Mouse (Mus musculus) embryo, embryonic 11.5 days (tissue): ENCODE data around the gene Borcs6.
A peak's percentile ranks its signal among the peaks of the same experiment; 100 is the strongest.

Experiments
- DNase-seq: peaks from one replicate; pipeline ENCODE4 v3.0.0-alpha.2; 2012; ENCODE audit warnings: low read depth, low spot score

Borcs6 gene

DNA sequence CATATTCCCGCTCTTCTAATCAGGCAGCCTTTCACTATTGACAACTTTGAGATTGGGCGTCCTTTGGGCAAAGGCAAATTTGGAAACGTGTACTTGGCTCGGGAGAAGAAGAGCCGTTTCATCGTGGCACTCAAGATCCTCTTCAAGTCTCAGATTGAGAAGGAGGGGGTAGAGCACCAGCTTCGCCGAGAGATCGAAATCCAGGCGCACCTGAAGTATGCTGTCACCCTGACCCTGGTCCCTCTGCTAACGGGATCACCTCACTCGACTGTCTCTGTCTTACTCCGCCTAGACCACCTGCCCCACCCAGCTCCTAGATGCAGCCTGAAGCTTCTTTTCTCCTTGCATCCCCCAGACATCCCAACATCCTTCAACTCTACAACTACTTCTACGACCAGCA lies 11.4 kb upstream of the Borcs6 start:
- DNase-seq: no peak

DNA sequence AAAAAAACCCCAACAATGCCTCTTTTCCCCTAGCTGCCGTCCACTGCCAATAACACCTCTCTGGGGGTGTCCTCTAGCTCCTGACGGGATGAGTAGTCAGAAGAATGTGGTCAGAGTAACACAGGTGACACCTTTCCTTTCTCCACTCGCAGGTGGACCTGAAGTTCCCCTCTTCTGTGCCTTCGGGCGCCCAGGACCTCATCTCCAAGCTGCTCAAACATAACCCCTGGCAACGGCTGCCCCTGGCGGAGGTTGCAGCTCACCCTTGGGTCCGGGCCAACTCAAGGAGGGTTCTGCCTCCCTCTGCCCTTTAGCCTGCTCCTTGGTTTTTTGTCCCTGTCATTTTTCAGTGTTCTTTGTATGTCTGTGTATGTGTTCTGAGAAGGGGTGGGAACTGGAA lies 8.8 kb upstream of the Borcs6 start:
- no peak for DNase-seq

DNA sequence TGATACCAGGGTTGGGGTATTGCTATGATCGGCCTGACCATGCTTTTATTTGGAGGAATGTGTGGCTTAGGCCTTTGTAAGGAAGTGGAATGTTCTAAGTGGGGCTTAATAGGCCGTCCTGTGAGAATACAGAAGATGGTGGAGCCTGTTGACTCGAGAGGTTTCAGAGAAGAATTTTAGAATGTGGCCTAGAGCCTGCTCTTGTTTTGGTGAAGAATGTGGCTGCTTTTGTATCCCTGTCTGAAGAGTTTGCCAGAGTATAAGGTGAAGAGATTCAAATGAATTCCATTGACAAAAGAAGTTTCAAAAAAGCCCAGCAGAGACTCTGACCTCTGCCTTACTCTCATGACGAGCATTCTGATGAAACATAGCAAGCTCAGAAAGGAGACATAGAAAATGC lies 7.7 kb upstream of the Borcs6 start:
- no peak for DNase-seq

DNA sequence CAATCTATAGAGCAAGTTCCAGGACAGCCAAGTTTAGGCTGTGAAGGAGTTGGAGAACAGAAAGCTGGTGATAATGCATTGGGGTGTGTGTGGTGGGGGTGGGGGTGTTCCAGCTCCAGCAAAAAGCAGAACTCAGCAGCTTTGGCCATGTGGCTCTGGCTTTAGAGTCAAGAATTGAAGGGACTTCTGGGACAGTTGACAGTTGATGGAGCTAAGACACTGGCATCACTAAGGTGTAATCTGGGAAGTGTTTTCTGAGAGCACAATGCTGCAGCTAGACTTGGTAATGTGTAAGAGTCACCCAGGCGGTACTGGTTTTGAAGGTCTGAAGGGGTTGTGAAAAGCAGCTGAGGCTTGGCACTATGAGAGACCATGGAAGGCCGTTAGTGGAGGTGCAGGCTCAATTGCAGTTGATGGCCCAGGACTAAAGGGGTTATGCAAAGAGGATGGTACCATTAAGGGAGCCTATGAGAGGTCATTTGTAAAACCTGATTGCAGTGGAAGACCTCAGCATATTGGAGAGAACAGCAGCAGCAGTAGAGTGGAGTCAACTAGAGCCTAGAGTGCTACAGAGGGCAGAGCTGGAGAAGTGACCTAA lies 6.6 kb upstream of the Borcs6 start:
- no peak for DNase-seq

DNA sequence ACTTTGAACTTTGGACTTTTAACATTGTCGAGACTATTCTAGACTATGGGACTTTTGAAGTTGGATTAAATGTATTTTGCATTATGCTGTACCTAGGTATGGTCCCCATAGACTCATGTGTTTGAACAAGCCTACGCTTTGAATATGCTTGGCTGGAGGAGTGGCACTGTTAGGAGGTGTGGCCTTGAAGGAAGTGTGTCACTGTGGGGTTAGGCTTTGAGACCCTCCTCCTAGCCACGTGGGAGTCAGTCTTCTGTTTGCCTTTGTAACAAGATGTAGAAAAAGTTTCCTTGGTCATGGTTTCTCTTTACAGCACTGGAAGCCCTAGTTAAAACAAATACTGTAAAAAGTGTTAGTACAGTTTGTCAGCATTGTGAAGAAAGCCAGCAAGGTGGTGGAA lies 5.7 kb upstream of the Borcs6 start:
- DNase-seq: no peak

DNA sequence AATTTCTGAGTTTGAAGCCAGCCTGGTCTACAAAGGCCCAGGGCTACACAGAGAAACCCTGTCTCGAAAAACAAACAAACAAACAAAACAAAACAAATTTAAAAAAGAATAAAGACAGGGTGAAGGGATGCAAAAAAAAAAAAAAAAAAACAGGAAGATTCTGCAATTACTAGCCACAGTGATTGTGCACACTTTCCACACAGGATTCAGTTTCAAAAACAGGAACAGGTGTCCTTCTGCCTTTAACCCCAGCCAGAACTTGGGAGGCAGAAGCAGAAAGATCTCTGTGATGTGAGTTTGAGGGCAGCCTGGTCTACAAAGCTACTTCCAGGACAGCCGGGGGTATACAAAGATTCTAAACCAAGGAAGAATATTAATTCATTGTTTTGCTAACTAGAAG lies 1.3 kb upstream of the Borcs6 start:
- no peak for DNase-seq

DNA sequence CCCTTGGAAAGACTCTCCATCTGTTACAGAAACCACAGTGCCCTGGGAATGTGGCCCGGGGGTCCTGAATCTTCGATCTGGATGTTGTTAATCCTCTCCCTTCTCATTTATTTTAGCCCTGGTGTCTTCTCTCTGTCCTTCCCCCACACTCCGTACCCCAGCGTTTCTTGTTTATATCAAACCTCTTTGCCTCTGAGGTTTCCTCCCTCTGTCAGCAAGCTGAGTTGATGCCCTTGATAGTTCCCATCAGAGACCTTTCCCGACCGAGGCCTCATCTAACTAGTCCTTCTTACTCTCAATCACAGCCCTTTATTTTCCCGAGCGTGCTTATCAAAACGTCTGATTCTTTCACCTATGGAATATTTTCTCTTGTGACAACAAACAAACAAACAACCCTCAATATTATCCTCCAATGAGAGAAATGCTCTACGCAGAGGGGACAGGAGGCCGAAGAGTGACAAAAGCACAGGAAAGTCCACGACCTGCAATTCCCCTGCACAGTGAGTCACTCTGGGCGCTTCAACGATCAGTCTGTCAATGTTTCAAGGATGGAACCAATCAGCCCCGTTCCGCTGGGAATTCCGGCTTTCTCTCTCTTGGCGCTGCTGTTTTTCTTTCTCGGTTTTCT lies 674 bp upstream of the Borcs6 start:
- DNase-seq: no peak

DNA sequence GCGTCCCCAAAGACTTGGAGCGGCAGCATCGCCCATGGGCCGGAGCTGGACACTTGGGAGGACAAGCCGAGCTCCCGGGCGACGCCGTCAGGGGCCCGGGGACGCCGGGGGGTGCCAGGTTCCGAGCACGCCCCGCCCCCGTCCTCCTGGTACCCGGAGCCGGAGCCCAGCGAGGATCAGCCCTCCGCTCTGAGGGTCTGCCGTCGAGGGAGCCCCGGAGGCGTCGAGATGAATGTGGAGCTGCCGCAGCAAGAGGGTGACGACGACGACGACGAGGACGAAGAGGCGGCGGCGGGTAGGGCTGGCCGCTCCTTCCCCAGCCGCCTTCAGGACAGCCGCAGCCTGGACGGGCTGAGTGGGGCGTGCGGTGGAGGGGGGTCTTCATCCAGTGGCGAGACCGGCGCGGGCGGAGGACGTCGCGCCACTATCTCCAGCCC lies 476 bp downstream of the Borcs6 start:
- DNase-seq: no peak

DNA sequence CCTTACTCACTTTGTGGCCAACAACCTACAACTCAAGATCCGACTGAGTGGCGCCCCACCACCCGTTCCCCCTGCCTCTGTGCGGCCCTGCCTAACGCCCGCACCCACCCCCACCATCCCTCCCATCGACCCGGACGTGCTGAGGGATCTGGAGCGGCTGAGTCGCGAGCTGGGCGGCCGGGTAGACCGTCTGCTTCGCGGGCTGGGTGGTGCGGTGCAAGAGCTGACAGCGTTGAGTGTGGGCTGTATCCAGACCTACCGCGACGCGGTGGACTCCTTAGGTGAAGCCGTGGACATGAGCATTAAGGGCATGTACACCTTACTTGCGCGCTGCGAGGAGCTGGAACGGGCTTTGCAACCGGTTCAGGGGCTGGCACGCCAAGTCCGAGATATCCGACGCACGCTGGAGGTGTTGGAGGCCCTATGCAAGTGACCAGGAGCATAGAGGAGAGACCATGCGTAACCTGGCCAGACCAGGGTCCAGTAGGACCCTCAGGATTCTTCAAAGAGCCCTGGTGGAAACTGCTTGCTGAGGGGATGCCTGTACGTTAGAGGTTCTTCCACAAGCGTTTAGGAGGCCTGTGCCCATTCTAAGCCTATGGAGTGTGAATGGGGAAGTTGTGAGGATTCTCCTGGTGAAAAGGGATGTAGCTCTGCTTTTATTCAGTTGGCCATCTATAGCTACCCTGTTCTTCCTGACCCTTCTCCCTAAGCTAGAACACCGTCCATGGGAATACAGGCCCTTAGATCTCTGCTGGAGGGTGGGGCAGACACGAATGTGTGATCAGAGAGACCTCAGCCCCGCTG lies 1.1 kb downstream of the Borcs6 start:
- DNase-seq: no peak

DNA sequence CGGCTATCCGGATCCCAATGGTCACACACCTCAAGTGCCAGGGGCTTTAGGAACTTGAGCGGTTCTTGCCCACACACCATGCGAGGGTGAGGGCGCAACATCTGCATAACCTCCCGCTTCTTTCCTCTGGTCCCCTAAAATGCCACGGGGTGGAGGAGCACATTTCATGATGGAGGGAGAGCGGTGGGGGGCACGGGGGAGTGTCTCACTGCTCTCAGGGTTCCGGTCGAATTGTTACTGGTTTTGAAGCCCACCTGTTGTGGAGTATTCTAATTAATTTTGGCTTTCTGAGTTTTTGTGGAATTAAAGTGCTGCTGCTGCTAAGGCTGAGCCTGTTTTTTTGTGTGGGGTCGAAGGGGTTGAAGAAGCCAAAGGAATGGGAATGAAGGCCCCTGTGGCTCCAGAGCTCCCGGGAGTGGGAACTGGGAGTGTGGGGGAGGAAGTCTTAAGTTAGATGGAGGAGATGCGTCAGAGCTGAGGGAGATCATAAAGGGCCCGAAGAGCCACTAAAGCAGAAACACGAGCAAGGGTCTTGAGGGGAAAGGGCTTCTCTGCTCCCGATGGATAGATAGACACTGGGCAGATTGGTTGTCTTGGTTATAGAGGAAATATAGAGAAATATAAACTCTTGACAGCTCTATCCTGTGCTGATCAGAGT lies 1.9 kb downstream of the Borcs6 start:
- DNase-seq: no peak

DNA sequence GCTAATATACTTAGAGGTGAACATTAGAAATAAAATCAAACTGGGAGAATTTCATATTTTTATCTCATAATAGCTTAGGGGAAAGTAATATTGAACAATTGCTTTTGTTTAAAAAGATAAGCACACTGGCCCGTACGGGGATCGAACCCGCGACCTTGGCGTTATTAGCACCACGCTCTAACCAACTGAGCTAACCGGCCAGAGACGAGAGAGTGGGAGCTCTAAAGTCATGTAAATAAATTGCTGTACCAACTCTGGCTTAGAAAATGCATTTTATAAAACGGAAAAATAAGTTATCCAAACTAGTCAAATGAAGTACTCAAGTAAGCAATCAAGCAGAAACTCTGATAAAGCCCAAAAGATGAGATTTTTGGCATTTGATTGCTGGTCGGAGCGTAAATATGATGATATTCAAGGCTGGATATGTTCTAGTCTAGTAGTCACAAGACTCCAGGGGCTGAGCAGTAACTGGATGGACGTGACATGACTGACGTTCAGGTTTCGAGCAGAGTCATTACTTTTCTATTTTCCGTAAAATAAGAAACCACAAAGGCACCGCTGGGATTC lies 2.8 kb downstream of the Borcs6 start:
- DNase-seq: no peak

DNA sequence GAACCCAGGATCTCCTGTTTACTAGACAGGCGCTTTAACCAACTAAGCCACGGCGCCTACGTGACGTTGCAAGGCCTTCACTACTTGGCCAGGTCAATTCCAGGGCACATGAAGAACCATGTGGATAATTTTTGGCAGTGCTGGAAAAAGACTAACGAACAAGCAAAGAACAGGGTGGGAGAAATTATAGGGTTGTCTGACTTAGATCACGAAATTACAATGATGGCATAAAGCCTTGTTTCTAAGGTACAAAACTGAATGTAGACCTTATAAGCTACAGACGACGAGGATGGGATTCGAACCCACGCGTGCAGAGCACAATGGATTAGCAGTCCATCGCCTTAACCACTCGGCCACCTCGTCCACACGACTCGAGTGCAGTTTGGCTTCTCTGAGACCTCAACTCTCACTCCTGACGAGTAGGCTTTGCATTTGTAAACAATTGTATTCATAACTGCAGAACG lies 3.3 kb downstream of the Borcs6 start:
- DNase-seq: peak; percentile 88

DNA sequence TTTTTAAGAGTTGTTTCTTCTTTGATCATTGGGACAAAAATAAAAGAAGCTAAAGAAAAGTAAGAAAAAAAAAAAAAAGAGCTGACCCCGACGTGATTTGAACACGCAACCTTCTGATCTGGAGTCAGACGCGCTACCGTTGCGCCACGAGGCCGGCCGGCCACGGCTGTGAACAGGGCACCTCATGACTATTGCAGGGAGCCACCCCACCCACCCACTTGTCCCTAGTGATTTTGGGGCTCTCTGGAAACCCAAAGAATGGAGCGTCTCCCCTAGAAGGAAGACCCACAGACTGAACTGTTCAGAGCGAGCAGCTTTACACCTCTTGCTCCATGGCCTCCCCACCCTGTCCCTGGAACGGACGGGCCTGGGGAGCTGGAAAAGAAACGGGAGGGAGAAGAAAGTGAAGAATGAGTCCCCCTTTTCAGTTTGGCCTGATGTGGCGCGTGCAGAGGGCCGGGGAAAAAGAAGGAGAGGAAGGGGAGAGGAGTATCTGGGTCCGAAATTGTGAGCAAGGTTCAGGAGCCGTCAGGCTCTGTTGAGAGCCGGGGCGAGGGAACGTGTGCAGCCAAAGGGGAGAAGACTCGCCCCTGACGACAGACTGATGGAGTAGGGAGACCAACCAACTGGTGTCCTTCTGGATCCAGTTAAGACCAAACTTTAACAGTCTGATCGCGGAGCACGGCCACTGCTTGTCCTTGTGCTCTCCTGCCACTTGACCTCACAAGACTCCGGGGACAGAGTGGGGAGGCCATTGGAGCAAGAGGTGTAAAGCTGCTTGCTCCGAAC lies 4.1 kb downstream of the Borcs6 start:
- peak; percentile 74 for DNase-seq

DNA sequence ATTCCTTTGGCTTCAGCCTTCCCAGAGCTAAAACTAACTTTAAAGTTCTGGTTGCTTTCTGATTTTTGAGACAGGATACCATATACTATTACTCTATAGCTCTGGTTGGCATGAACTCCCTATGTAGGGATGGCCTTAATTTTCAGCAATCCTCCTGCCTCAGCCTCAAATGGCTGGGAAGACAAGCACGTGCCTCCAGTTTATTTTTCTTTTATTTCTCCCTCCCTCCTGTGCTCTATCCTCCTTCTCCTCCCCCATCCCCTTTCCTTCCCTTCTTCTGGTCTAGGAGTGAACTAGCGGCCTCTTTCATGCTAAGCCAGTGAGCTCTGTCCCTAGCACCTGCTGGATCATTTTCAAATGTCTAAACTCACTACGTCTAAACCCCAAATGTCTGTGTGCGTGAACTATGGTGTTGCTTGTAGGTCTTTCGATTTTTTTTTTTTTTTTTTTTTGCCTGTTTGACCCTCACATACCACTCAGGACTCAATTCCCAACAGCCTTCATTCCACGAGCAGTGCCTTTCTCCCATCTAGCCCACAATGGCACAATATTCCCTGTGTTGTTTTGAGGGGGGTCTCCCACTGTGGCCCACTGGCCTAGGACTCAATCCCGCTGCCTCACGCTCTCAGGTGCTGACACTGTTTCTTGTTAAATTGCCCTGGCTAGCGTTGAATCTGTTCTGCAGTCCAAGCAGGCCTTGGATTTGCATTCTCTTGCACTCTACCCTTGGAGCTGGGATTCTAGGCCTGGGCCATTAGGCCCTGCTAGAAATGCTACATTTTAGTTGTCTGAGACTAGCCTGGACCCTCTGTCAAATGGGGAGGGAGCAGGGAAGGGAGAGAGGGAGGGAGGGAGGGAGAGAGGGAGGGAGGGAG lies 5.0 kb downstream of the Borcs6 start:
- no peak for DNase-seq

DNA sequence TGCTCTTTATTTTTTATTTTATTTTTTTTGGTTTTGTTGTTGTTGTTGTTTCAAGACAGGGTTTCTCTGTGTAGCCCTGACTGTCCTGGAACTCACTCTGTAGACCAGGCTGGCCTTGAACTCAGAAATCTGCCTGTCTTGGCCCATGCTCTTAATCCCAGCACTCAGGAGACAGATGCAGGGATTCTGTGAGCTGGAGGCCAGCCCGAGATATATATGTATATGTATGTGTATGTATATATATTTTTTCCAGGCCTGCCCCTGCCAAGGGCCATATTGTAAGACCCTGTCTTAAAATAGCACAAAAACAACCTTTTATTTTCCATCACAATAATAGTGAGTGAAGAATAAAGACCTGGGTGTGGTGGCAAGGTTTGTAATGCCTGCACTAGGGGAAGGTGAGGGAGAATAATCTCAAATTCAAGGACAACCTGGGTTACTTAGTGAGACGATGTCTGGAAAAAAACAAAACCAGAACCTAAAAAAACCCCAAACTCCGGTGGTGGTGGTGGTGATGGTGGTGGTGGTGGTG lies 5.9 kb downstream of the Borcs6 start:
- DNase-seq: no peak

DNA sequence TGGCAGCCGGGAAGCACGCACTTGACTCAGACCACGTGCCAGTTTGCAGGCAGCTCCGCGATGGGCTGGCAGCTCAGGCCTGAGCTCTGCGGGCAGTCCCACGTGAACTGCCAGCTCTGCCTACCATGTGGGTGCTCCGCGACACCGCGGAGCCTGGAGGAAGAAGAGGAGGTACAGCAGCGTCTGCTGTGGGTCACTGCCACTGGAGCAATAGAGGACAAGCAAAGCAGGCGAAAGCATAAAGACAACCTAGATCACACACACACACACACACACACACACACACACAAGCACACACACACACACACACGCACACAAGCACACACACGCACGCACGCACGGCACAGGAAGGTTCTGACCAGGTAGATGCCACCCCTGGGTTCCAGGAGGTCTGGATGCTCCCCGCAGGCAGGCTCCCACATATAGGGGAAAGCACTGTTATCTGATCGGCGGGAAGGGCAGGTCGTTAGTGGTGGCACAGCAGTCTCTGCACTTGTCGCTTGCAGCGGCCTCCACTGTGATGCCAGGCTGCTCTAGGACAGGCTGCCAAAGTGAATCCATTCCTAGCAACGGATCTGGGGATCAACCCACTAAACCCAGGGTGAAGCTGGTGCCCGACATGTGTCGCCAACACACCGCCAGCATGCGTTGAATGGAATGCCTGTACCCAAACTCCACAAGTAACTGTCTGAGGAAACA lies 6.8 kb downstream of the Borcs6 start:
- no peak for DNase-seq

DNA sequence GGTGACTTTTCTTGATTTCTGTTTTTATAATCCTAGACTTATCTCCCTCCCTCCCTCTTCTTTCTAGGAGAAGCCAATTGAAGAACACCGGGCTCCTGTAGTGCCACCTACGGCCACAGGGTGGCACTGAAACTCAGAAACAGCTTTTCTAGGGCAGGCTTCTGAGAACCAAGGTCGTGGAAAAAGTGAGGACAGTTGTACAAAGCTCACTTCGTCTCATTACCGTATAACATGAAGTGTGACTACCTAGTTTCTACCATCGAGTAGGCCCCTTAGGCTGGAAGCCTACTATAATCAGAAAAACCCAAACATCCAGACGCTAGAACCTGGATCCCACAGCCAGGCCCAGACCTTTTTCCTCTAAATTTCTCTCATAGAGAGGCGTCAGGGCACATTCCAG lies 7.4 kb downstream of the Borcs6 start:
- DNase-seq: peak; percentile 84

DNA sequence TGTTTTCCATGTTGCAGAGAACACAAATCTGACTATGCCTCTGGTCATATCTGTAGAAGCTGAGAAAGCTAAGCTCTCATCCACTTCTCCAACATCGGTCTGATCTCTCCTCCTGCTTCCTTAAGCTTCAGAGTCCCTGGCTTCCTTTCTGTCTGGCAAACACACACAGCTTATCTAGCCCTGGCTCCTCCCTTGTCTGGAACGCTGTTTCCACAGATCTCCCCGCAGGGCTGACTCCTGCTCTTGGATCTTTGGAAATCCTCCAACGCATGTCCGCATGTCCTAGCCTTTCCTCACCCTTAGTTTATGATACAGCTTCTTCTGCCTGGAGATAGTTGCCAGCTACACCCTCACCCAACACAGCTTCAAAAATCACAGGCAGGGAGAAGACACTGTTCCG lies 8.1 kb downstream of the Borcs6 start:
- no peak for DNase-seq

DNA sequence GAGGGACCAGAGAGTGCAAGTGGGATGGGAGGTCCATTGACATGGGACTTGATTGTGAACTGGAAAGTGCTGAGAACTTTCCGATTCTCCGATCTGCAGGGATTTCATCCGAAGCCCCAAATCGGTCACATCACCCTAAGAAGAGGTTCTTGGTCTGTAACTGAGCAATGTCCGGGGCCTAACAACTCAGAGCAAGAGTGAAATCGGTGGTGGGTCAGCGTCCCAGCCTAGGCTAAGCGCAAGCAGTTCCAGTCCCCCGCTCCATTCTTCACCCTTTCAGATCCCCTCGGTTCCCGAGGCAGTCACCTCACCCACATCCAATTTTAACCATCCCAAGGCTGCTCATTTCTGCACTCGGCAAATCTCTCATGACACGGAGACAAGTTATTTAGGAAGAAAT lies 10.6 kb downstream of the Borcs6 start:
- DNase-seq: no peak
